Mouse (Mus musculus) midbrain, postnatal 0 days (tissue): Measurements from ENCODE around the gene Rdh9. TPM values are rescaled to one million over a fixed set of nuclear protein-coding genes. Genes with fewer than 3 reads are reported as not detected.
"Not testable (repeated sequence)": the region's sequence is repeated elsewhere in the genome, so short reads cannot be mapped to it uniquely, and the experiment has no call there.

ENCODE experiments used
- ATAC-seq: fragments of 200-750 bp; cut with Nextera tagmentation; 2 replicates; pipeline ENCODE4 v1.8.0; 2017; ENCODE audit warnings: moderate number of reproducible peaks, mild to moderate bottlenecking, moderate TSS enrichment, moderate library complexity; ENCODE audit not compliant: low FRiP score
- DNase-seq: peaks from one replicate; pipeline ENCODE4 v3.0.0-alpha.2; 2015; ENCODE audit warnings: low spot score
- H3K27ac ChIP-seq: fragments of 300-500 bp; sonication (generic); 2 replicates; pipeline ENCODE4 v1.5.1; 2014; ENCODE audit warnings: low read depth, mild to moderate bottlenecking, low read length, mixed read lengths
- H3K27me3 ChIP-seq: fragments of 300-500 bp; sonication (generic); 2 replicates; pipeline ENCODE4 v1.6.1; 2014; ENCODE audit warnings: low read length, control low read depth, mixed read lengths; ENCODE audit not compliant: insufficient read depth
- H3K36me3 ChIP-seq: fragments of 300-500 bp; sonication (generic); 2 replicates; pipeline ENCODE4 v1.6.1; 2014; ENCODE audit warnings: low read length, control low read depth, mixed read lengths; ENCODE audit not compliant: insufficient read depth
- H3K4me1 ChIP-seq: fragments of 300-500 bp; sonication (generic); 2 replicates; pipeline ENCODE4 v1.6.1; 2014; ENCODE audit warnings: mild to moderate bottlenecking, control low read depth, antibody characterized with exemption, low read length, mixed read lengths; ENCODE audit not compliant: insufficient read depth
- H3K4me2 ChIP-seq: fragments of 300-500 bp; sonication (generic); 2 replicates; pipeline ENCODE4 v1.6.1; 2014; ENCODE audit warnings: low read depth, mild to moderate bottlenecking, low read length, mixed read lengths; ENCODE audit not compliant: poor library complexity, severe bottlenecking
- H3K4me3 ChIP-seq: fragments of 300-500 bp; sonication (generic); 2 replicates; pipeline ENCODE4 v1.5.1; 2014; ENCODE audit warnings: low read depth, mild to moderate bottlenecking, low read length, moderate library complexity
- H3K9ac ChIP-seq: fragments of 300-500 bp; sonication (generic); replicated peaks from 2 replicates; pipeline ENCODE4 v1.6.1; 2014; ENCODE audit warnings: mild to moderate bottlenecking, low read length, moderate library complexity, mixed read lengths; ENCODE audit not compliant: poor library complexity, severe bottlenecking
- H3K9me3 ChIP-seq: fragments of 300-500 bp; sonication (generic); 2 replicates; pipeline ENCODE4 v1.6.1; 2016; ENCODE audit warnings: low read length, control low read depth
- CTCF ChIP-seq: IDR thresholded peaks from 2 replicates; pipeline ENCODE4 v1.5.1; 2016; ENCODE audit warnings: antibody characterized with exemption, mild to moderate bottlenecking
- WGBS: fragments of 180-500 bp; shearing (Covaris S2); extraction: QIAGEN DNeasy Blood & Tissue Kit; methylation state at CpG from one replicate; pipeline ENCODE4 v1.1.7; 2014; 5-methylcytosine and 5-hydroxymethylcytosine counted together
- polyA plus RNA-seq: library from polyadenylated mRNA; unstranded; fragments of >200 nt; fragmentation: Nextera tagmentation; extraction: Ambion mirVana; gene quantifications from 2 replicates; pipeline ENCODE4 v1.2.1, GENCODE M21; 2015
- total RNA-seq: library from RNA; depleted of rRNA; stranded (reverse); fragments of >200 nt; gene quantifications from 2 replicates; pipeline ENCODE4 v1.2.3, GENCODE M21; 2014

Rdh9 gene
- total and polyA plus RNA-seq, 2 experiments from 2014 or later: 0.63 TPM; not detected in 1

- Histone ChIP-seq H3K9ac (no peak overlapping the region), H3K27ac (no peak overlapping the region), H3K4me2 (no peak overlapping the region), H3K36me3 (no peaks in the 10 kb centered on the region), H3K4me3 (no peak overlapping the region), H3K4me1 (no peaks in the 10 kb centered on the region), H3K9me3 (no peaks in the 10 kb centered on the region), H3K27me3 (no peaks in the 10 kb centered on the region)
- ATAC-seq (no peak), DNase-seq (no peak)
- WGBS: 68% methylated on average over 12 of the region's 12 CpGs
- TF ChIP-seq CTCF: no peak
These were observed 12.1 kb upstream of the Rdh9 start for GRCm38 (mm10) chr10:127763914-127764680.

DNA sequence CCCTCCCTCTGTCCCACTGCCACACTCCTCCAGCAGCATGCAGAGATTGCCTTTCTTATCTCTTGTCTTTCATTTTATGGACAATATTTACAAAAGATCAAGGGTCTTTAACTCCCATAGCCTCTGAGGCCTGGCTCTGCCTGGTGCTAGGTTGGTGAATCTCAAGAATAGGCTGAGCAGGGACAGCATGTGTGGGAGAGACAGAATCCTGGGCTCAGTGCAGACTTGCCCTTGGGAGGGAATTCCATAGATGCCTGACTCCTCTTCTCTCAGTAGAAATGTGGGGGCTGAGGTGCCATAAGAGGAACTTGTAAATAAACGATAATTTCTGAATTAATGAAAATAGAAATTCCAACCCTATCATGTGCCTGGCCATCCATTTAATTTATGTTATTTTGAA, 9.6 kb upstream of the Rdh9 start:
- 100% methylated on average over 1 of the region's 1 CpGs for WGBS
- no peak for DNase-seq
- H3K9ac ChIP-seq: no peak overlapping the region
- TF ChIP-seq CTCF: no peak
- H3K27me3 ChIP-seq: no peaks in the 10 kb centered on the region
- ATAC-seq: no peak
- no peak overlapping the region for H3K4me3 ChIP-seq
- no peak overlapping the region for H3K27ac ChIP-seq
- no peaks in the 10 kb centered on the region for H3K36me3 ChIP-seq
- no peaks in the 10 kb centered on the region for H3K4me1 ChIP-seq
- H3K9me3 ChIP-seq: no peaks in the 10 kb centered on the region
- no peak overlapping the region for H3K4me2 ChIP-seq

DNA sequence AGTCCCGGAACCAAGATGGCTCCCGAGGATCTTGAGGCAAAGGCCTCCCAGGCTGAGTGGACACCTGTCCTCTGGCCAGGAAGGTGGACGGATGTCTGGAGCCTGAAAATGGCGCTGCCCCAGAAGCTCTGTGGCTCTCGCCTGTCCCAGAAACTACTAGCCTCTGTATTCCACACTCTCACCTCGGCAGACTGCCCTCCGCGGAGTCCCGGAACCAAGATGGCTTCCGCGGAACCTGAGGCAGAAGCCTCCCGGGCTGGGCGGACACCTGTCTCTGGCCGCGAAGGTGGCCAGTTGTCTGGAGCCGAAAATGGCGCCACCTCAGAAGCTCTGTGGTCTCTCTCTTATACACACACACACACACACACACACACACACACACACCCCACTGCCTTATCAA, 6.1 kb downstream of the Rdh9 start:
- H3K4me2 ChIP-seq, H3K27ac ChIP-seq, H3K4me3 ChIP-seq, H3K4me1 ChIP-seq, H3K9ac ChIP-seq, ATAC-seq, DNase-seq, H3K27me3 ChIP-seq, H3K9me3 ChIP-seq, H3K36me3 ChIP-seq: not testable (repeated sequence)
- 95% methylated on average over 17 of the region's 17 CpGs for WGBS

DNA sequence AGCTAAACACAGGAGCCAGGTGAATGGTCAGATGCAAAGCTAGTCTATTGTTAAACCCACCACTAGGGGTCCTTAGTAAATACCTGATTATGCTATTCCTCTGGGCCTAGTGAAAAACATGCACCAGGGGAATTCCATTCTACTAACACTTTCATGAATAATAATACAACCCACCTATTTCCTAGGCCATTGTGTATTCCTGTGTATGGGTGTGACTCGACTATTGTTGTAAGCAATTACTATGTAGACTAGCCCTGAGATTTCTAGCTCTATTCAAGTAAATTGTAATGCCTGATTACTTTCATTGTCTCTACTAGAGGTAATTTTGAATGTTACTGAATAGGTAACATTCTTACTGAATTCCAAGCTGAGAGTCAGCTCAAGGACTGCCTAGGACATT, 9.2 kb downstream of the Rdh9 start:
- H3K4me1 ChIP-seq, H3K4me2 ChIP-seq, H3K27ac ChIP-seq, H3K9ac ChIP-seq, H3K27me3 ChIP-seq, H3K36me3 ChIP-seq, H3K9me3 ChIP-seq, ATAC-seq, H3K4me3 ChIP-seq, DNase-seq: not testable (repeated sequence)
- WGBS: 86% methylated on average over 1 of the region's 1 CpGs

GRCm38 (mm10) chr10:127799295-127799694, 23.1 kb downstream of the Rdh9 start:
- H3K9ac ChIP-seq: no peak overlapping the region
- no peak overlapping the region for H3K27ac ChIP-seq
- WGBS: 65% methylated on average over 1 of the region's 1 CpGs
- no peak for TF ChIP-seq CTCF
- DNase-seq (no peak), ATAC-seq (no peak)
- no peaks in the 10 kb centered on the region for H3K9me3 ChIP-seq
- H3K27me3 ChIP-seq: no peaks in the 10 kb centered on the region
- no peaks in the 10 kb centered on the region for H3K4me1 ChIP-seq
- no peaks in the 10 kb centered on the region for H3K36me3 ChIP-seq
- no peak overlapping the region for H3K4me3 ChIP-seq
- H3K4me2 ChIP-seq: no peak overlapping the region

- Histone ChIP-seq H3K4me1 (no peaks in the 10 kb centered on the region), H3K27me3 (no peaks in the 10 kb centered on the region), H3K27ac (no peak within 1 kb of the TSS), H3K9ac (no peak within 1 kb of the TSS), H3K4me2 (no peak within 1 kb of the TSS), H3K4me3 (no peak within 1 kb of the TSS), H3K9me3 (no peaks in the 10 kb centered on the region), H3K36me3 (no peaks in the 10 kb centered on the region)
- TF ChIP-seq CTCF: no peak
- no peak for ATAC-seq
- WGBS: 88% methylated on average over 6 of the region's 6 CpGs
- DNase-seq: no peak
These were observed 24.7 kb downstream of the Rdh9 start, which contains the start of gene Rdh16 for GRCm38 (mm10) chr10:127800891-127801290. TSS of gene Rdh16 (plus strand) at chr10:127801152.
